Mouse (Mus musculus) left cerebral cortex, postnatal 25 days (tissue): ENCODE data around the gene Slc2a13. TPM values are rescaled to one million over a fixed set of nuclear protein-coding genes. Genes with fewer than 3 reads are reported as not detected.

Experiments
- DNase-seq, 2 experiments: peaks; one replicate each; pipeline ENCODE4 v3.0.0; 2022; ENCODE audit warnings: low spot score in 2 of 2, mixed read lengths in 1 of 2
- intact Hi-C: fragments of 180-260 bp; cut with DNase I; formaldehyde crosslinking; loops from one replicate; pipeline ENCODE4 v1.15.1; 2025
- total RNA-seq, 2 experiments: library from RNA; stranded (reverse); gene quantifications; 2 replicates each; pipeline ENCODE4 v1.2.3; 2021

The Slc2a13 gene
- total RNA-seq, 2 experiments from 2014 or later: 109 to 116 TPM

GRCm38 (mm10) chr15:91524451-91524850 is 48.6 kb downstream of the Slc2a13 start:
- DNase-seq: no peak
- intact Hi-C loops: no loop called here

DNA sequence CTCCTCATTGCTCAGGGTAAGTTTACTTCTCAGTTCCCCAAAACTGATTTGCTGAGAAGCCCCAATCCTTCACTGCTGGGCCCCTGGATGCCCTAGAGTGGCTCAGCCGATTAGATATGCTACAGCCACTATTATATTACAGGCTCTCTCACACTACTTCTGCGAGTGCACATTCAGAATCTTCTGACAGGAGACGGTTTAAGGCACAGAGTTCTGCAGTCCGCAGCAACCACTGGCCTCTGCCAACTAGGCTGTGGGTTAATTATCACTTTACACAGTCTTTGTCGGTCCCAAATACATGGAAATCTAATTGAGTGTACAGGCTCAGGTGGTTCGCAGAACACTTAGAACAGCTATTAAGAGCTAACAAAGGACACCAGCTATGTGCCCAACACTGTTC is 69.8 kb downstream of the Slc2a13 start:
- no peak for DNase-seq
- intact Hi-C loops: no loop called here

GRCm38 (mm10) chr15:91502661-91503060 is 70.4 kb downstream of the Slc2a13 start:
- intact Hi-C loops: no loop called here
- DNase-seq: no peak

DNA sequence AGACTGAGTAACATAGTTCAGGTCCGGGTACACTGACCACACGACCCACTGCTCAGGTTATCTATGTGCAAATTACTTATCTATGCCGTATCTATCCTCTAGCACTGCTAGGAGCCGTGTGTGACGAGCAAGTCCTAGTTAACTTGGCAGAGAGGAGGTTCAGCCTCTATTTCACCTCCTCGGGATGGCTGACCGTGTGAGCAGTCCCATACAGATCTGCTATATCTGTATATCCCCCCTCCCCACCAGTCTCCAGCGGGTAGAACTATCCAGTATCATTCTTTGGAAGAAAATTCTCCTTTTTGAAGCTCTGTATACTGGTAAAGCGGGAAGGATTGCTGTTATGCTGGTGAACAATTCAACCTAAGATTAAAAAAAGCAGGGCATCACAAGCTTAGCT is 70.8 kb downstream of the Slc2a13 start:
- intact Hi-C loops: no loop called here
- no peak for DNase-seq

- intact Hi-C loops: no loop called here
- DNase-seq: peak in 1 of 2 experiments; percentile 66
These were observed 78.0 kb downstream of the Slc2a13 start for GRCm38 (mm10) chr15:91495014-91495413.

GRCm38 (mm10) chr15:91479924-91480615 is 93.0 kb downstream of the Slc2a13 start:
- no peak for DNase-seq
- intact Hi-C loops: loop anchor here (10.0 kb wide), 1 partner anchor 275 kb away; no protein-coding TSS in a partner anchor

DNA sequence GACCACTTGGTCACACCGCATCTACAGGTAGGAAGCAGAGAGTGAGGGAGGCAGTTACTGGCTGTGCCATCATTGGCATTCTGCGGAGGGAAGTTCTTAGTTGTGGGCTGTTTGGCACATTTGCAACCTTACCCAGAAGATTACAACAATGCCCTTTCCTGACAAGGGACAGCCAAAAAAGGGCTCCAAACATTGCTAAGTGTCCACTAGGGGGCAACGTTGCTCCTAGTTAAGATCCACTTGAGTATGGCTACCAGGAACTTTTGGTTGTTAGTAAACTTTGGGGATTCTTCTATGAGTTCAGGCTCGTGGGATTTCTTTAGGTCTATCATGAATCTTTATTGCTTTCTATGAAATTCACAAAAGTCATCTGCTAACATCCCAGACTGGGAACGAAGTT is 95.3 kb downstream of the Slc2a13 start:
- DNase-seq: peak; percentile 23 to 50
- intact Hi-C loops: loop anchor here (1.0 to 10.0 kb wide), 2 partner anchors 97 to 277 kb away; no protein-coding TSS in a partner anchor

- intact Hi-C loops: loop anchor here (10.0 kb wide), 1 partner anchor 281 kb away; no protein-coding TSS in a partner anchor
- DNase-seq: peak in 1 of 2 experiments; percentile 42
These were observed 99.2 kb downstream of the Slc2a13 start for GRCm38 (mm10) chr15:91473690-91474409.

DNA sequence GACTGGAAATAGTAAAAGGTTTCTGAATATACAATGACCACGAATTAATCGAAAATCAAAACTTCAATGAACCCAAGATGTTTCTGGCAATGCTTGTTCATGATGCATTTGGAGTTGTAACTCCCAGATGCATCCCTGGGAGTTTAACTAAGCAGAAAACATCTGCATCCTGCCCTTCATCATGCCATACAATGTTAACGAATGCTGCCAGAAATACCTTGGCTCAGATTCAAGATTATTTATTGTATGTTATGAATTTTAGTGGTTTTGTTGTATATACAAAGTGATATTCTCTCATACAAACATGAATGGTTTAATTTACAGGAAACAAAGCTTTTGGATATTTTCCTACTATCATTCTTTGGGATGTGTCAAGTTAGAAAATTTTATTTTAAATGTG is 107.7 kb downstream of the Slc2a13 start:
- DNase-seq: no peak
- intact Hi-C loops: no loop called here

DNA sequence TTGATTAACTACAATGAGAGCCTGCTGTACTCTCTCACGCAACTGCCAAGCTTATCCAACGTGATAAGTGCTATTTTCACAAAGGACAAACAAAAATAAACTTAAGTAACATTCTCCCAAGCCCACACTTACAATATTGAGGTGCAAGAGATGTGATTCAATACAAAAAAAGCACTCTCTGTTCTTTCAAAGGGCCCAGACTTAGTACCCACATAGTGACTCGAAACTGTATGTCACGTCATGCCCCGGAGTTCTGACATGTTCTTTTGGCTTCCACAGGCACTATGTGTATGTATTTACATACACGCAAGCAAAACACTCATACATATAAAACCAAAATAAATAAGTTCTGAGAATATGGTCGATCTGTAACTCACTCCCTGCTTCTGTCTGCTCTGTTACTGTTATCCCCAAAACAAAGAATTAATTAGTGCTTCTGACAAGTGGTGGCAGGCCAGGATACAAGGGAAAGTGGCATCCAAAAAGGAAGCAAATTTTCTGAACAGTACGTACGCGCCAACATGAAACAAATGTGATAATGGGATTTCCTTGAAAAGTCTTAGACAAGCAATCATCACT is 109.1 kb downstream of the Slc2a13 start:
- intact Hi-C loops: no loop called here
- no peak for DNase-seq

- peak in 1 of 2 experiments; percentile 79 for DNase-seq
- intact Hi-C loops: no loop called here
These were observed 109.9 kb downstream of the Slc2a13 start for GRCm38 (mm10) chr15:91463026-91463661.

DNA sequence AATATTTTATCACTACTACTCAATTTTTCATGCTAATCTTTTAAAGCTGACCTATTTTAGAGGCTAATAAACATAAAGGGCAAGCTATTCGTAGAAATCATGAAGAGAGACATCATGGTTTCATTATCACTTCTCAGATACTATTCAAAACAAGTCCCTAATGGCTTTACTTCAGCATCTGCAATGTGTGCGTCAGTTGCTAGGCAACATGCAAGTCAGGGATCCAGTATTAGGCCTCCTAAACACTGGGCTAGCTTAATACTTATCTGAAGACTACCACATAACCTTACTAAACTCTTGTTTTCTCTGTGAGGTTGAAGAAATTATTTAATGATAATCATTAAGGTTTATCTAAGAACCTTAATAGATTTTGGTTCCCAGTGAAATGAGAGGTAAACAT is 111.1 kb downstream of the Slc2a13 start:
- DNase-seq: no peak
- intact Hi-C loops: no loop called here

- DNase-seq: no peak
- intact Hi-C loops: no loop called here
These were observed 115.9 kb downstream of the Slc2a13 start for GRCm38 (mm10) chr15:91457202-91457601.

GRCm38 (mm10) chr15:91445399-91445798 is 127.7 kb downstream of the Slc2a13 start:
- intact Hi-C loops: loop anchor here (1.0 to 10.0 kb wide), 2 partner anchors 130 to 281 kb away; no protein-coding TSS in a partner anchor

GRCm38 (mm10) chr15:91443449-91443848 is 129.6 kb downstream of the Slc2a13 start:
- peak in 1 of 2 experiments; percentile 64 for DNase-seq
- intact Hi-C loops: loop anchor here (2.0 to 10.0 kb wide), 3 partner anchors 17 to 279 kb away; no protein-coding TSS in a partner anchor

More at GRCm38 (mm10) chr15:91445399-91445798, 127.7 kb downstream of the Slc2a13 start:
- DNase-seq: peak; percentile 42 to 90

GRCm38 (mm10) chr15:91439883-91440282 is 133.2 kb downstream of the Slc2a13 start:
- peak; percentile 38 to 92 for DNase-seq
- intact Hi-C loops: loop anchor here (2.0 to 10.0 kb wide), 3 partner anchors 68 to 275 kb away; no protein-coding TSS in a partner anchor

DNA sequence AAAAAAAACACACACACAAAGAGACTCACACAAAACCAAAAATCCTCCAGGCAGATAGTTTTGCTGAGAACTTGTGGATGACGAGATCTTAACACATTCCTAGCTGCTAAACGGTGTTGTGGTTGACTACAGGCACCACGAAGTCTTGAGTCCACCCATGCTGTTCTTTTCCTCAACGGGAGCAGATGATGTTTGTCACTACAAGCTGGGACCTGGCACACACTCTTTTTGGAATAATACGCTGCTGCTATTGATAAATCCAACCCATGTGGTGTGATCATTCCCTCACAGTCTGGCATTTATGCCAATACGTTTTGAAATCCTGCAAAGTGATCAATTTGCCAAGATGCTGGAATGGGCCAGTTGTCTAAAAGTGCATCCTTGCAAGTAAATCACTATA is 147.6 kb downstream of the Slc2a13 start:
- peak in 1 of 2 experiments; percentile 54 for DNase-seq
- intact Hi-C loops: loop anchor here (5.0 kb wide), 2 partner anchors 48 to 108 kb away; no protein-coding TSS in a partner anchor

DNA sequence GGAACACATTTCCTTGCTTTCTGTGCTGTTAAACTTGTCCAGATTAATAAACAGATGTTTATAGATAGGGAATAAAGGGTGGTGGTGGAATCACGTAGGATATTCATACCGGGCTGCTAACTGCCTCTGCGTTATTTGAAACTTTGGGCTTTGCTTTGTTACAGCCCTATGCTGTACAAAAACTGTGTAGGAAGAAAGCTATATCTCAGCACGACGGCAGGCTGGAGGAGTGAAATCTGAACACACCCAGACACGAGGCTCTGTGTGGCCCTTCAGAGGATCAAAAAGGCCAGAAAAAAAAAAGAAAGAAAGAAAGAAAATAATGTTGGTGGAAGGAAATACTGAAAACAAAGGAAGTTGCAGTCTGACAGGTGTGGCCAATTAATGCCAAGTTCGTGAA is 166.1 kb downstream of the Slc2a13 start:
- no peak for DNase-seq
- intact Hi-C loops: no loop called here

DNA sequence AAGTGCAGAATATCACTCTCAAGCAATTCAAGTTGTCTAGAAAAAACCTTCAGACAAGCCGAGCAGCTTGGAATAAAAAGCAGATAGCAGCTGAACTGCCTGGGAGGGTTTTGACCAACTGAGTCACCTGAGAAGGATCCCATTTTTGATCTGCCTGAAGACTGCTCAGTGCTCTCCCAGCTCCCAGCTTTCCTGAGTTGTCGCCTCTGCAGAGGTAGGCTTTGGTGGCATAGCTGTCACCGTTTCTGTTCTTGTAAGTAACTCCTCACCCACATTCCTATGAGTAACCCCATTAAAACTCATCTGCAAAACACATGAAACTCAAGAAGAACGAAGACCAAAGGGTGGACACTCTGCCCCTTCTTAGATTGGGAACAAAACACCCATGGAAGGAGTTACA is 177.9 kb downstream of the Slc2a13 start:
- DNase-seq: no peak
- intact Hi-C loops: no loop called here

DNA sequence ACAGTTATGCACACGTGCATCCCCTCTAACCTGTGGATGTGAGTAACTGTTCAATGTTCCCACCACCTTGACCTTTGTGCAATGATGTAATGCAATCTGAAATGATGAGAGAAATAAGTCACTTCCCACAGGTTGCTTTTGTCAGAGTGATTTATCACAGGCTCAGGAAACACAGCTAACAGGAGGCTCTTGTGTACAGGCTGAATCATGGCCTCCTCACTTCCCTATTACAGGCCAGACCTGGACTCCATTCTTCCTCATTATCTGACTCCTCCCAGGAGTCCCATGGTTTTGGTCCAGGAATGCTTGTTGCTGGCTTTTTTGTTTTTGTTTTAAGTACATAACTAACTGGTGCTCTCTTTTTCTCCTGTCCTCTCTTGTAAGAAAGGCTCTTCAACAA is 189.4 kb downstream of the Slc2a13 start:
- intact Hi-C loops: no loop called here
- DNase-seq: no peak
